In genomic region chr16:17316554-17316953, GRCm38 (mm10) we compare ENCODE assay signal across 32 mouse cellular contexts. TPM values are rescaled to one million over a fixed set of nuclear protein-coding genes. Genes with fewer than 3 reads are reported as not detected.
DNase-seq lines count a peak whose midpoint lies in the region; TF ChIP-seq lines count a peak whose summit lies in the region.
"Had no signal": no experiment of that assay in that cellular context is flagged by ENCODE, and none has a peak within 500 bp of the region (broad histone marks: within the 10 kb centered on the region; RNA-seq: fewer than 3 reads in every experiment).

No protein-coding gene starts in this region.

- intact Hi-C loops in left cerebral cortex, adult 2 months (cut with DNase I), result no loop called here

- no peak for TF ChIP-seq CTCF in left cerebral cortex, adult 2 months (IDR thresholded peaks at IDR 0.05)

- no peak overlapping the region for H3K4me3 ChIP-seq in left cerebral cortex, adult 2 months
- H3K4me3 ChIP-seq: embryonic facial prominence, embryonic 12.5 days; heart, embryonic 10.5 days; heart, embryonic 15.5 days; limb, embryonic 12.5 days; liver, embryonic 15.5 days; midbrain, embryonic 10.5 days; midbrain, embryonic 15.5 days; neural tube, embryonic 15.5 days; stomach, embryonic 15.5 days had no signal

- peak; percentile 28 for DNase-seq in adrenal gland, adult 8-10 months
- no peak for DNase-seq in adrenal gland, postnatal 4 days (ENCODE audit: low spot score in 2 of 2)
- DNase-seq in left cerebral cortex, adult 2 months (ENCODE audit: extremely low spot score in 1 of 2, low spot score in 2 of 2), result no peak
- DNase-seq in left cerebral cortex, adult 11 months (ENCODE audit: low spot score), result no peak
- peak; percentile 16 for DNase-seq in adrenal gland, postnatal 14 days
- no peak for DNase-seq in gastrocnemius, adult 18-20 months (ENCODE audit: low spot score)
- DNase-seq in cerebellum, adult 18-20 months, result no peak
- DNase-seq in thymus, postnatal 25 days, result no peak
- DNase-seq: B cell, adult 2 months; cerebellum, adult 9-10 months; cerebellum, postnatal 36 days; embryo, embryonic 11 days; forebrain, postnatal 0 days; gastrocnemius, postnatal 25 days; heart, adult 11 months; heart, postnatal 4 days; kidney, adult 9 months; kidney, postnatal 10 days; lung, embryonic 14.5 days; lung, postnatal 14 days; right cerebral cortex, postnatal 25 days had no signal

- peak overlapping the region; percentile 16; the same call in 1 of the 2 replicates for H3K27ac ChIP-seq in left cerebral cortex, adult 2 months
- H3K27ac ChIP-seq: embryonic facial prominence, embryonic 12.5 days; heart, embryonic 10.5 days; heart, embryonic 15.5 days; hindbrain, embryonic 14.5 days; limb, embryonic 12.5 days; liver, embryonic 15.5 days; midbrain, embryonic 10.5 days; midbrain, embryonic 15.5 days; neural tube, embryonic 15.5 days; stomach, embryonic 15.5 days had no signal

RNA-seq across cellular contexts. Expression of gene Serpind1, which starts 14.6 kb away (rescaled TPM):
- total RNA-seq in adrenal gland, adult 8-10 months (2022), result under 1 TPM; 0.15 to 0.52 (median 0.35) TPM
- 10 to 100 TPM in 1 of 2 experiments, 1 to 10 TPM in 1; 2.2 to 52.1 TPM for total RNA-seq in adrenal gland, postnatal 4 days (2021)
- total RNA-seq in left cerebral cortex, adult 2 months (2021), result 1 to 10 TPM; 1.8 to 2.8 TPM
- 3.7 and 75.0 TPM in 2 replicates for total RNA-seq in adrenal gland, postnatal 14 days (2021)
- under 1 TPM in 1 of 2 experiments, not detected in 1; 0.31 TPM for total RNA-seq in gastrocnemius, adult 18-20 months (2021)
- total RNA-seq: megakaryocyte progenitor cell, adult 5-6 weeks had no signal

RNA-seq across cellular contexts. Expression of gene Tmem191c, which starts 40.7 kb away (rescaled TPM):
- 10 to 100 TPM in 3 of 4 experiments, 1 to 10 TPM in 1; 9.3 to 30.7 (median 19.6) TPM for total RNA-seq in adrenal gland, adult 8-10 months (2022)
- 10 to 100 TPM; 22.9 to 26.7 TPM for total RNA-seq in adrenal gland, postnatal 4 days (2021)
- total RNA-seq in left cerebral cortex, adult 2 months (2021), result 100 to 1,000 TPM; 105 to 116 TPM
- total RNA-seq in adrenal gland, postnatal 14 days (2021), result 8.4 and 10.5 TPM in 2 replicates
- 1 to 10 TPM in 1 of 2 experiments, under 1 TPM in 1; 0.97 to 1.9 TPM for total RNA-seq in gastrocnemius, adult 18-20 months (2021)

Comparison
In these comparisons a context has a peak if more than half of its experiments do, and no peak if none do; other contexts are left out.
1. DNase-seq: peak in adrenal gland, adult 8-10 months (single experiment) and adrenal gland, postnatal 14 days (single experiment); none in adrenal gland, postnatal 4 days (0 of 2), left cerebral cortex, adult 2 months (0 of 2), left cerebral cortex, adult 11 months (single experiment), gastrocnemius, adult 18-20 months (single experiment), cerebellum, adult 18-20 months (0 of 2) and thymus, postnatal 25 days (single experiment).